Mouse (Mus musculus) T-cell, adult 66 days (primary cell): ENCODE measurements around the gene Arfgap3. TPM values are rescaled to one million over a fixed set of nuclear protein-coding genes. Genes with fewer than 3 reads are reported as not detected.

Experiments used
- total RNA-seq, 2 experiments: library from RNA; stranded (reverse); gene quantifications; 3 replicates in 1 of 2; 4 replicates in 1 of 2; pipeline ENCODE4 v1.2.4; 2023

The Arfgap3 gene
- total RNA-seq, result 1 to 10 TPM; 6.6 to 7.7 TPM

GRCm38 (mm10) chr15:83349954-83350711, at the start of gene Arfgap3:
Gene Arfgap3 (minus strand): TSS chr15:83350247.

GRCm38 (mm10) chr15:83251176-83252004, 98.7 kb downstream of the Arfgap3 start, which contains the start of gene A4galt:
Gene A4galt (minus strand): TSS chr15:83251774.

Other genes with a start within 250 kb of the Arfgap3 start
- 100 to 1,000 TPM; 109 to 110 TPM for gene Rrp7a, start 227.4 kb downstream of the Arfgap3 start, total RNA-seq
- gene Poldip3, start 200.9 kb downstream of the Arfgap3 start, total RNA-seq, result 100 to 1,000 TPM; 187 to 222 TPM
- gene Cyb5r3, start 177.7 kb downstream of the Arfgap3 start, total RNA-seq, result 10 to 100 TPM; 38.2 to 46.2 TPM
- under 1 TPM in 1 of 2 experiments, not detected in 1; 0.44 TPM for gene A4galt, start 98.5 kb downstream of the Arfgap3 start, total RNA-seq
- 10 to 100 TPM; 28.9 to 37.0 TPM for gene Pacsin2, start 114.4 kb upstream of the Arfgap3 start, total RNA-seq
- 1 to 10 TPM; 7.6 to 8.0 TPM for gene Ttll1, start 160.6 kb upstream of the Arfgap3 start, total RNA-seq
- 1 to 10 TPM; 4.3 to 5.7 TPM for gene Bik, start 176.6 kb upstream of the Arfgap3 start, total RNA-seq
- 100 to 1,000 TPM; 119 to 122 TPM for gene Tspo, start 213.3 kb upstream of the Arfgap3 start, total RNA-seq
- 10 to 100 TPM; 17.6 to 17.9 TPM for gene Mcat, start 213.5 kb upstream of the Arfgap3 start, total RNA-seq
- gene Ttll12, start 244.9 kb upstream of the Arfgap3 start, total RNA-seq, result 10 to 100 TPM; 25.6 to 27.9 TPM